Mouse (Mus musculus): Measurements from ENCODE around the gene Ppm1l.

- no peak for TF ChIP-seq CTCF (IDR thresholded peaks at IDR 0.05; ENCODE audit: extremely low read depth, insufficient read depth, insufficient read length, insufficient replicate concordance)
- TF ChIP-seq POLR2A (IDR thresholded peaks at IDR 0.05; ENCODE audit: low read depth, low read length) = no peak
Observed at GRCm38 (mm10) chr3:69356781-69357180, 40.1 kb downstream of the Ppm1l start.

Data from spleen, adult 2 months (tissue).